Mouse (Mus musculus): ENCODE measurements around the gene Wars.
A peak's percentile ranks its signal among the peaks of the same experiment; 100 is the strongest.

The Wars gene

GRCm38 (mm10) chr12:108893715-108894431 lies at the start of gene Wars:
Gene Wars (minus strand): TSS chr12:108894174.
- DNase-seq (ENCODE audit: low spot score in 2 of 2), result peak; percentile 94 to 96

DNA sequence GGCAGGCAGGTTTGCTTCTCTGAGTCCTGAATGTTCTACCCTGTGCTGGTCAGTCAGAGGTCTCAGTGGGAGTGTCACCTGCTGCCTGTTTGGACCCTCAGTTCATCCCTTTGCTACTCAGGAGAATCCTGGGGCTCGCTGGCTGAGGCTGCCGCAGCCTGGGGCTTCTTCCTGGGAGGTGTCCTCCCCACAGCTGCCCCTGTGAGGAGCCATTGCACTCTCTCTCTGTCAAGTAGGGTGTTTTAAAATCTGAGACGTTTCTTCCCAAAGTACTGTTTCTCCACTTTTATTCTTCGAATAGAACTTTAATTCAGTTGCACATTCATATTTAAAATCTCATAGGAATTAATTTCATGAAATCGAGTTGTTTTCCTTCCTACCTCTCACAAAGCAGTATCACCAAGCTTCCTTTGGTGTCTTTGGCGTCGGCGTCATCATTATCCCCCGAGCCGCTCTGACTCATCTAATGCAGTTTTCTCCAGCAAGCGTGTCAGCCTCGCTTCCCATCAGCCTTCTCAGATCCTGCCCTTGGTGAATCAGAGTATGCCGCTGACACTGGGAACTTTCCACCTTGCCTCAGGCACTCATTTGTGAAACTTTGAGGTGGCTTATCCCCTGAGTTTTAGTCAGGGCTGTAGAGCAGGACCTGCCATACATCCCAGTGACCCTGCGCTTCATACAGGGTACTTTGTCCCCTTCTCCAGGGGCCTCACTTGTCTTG lies 48.4 kb upstream of the Wars start:
- no peak for DNase-seq (ENCODE audit: low spot score in 2 of 2)

- no peak for DNase-seq (ENCODE audit: low spot score in 2 of 2)
Observed at GRCm38 (mm10) chr12:108941282-108941681, 47.3 kb upstream of the Wars start.

GRCm38 (mm10) chr12:108940255-108940654 lies 46.3 kb upstream of the Wars start:
- DNase-seq (ENCODE audit: low spot score in 2 of 2), result no peak

DNA sequence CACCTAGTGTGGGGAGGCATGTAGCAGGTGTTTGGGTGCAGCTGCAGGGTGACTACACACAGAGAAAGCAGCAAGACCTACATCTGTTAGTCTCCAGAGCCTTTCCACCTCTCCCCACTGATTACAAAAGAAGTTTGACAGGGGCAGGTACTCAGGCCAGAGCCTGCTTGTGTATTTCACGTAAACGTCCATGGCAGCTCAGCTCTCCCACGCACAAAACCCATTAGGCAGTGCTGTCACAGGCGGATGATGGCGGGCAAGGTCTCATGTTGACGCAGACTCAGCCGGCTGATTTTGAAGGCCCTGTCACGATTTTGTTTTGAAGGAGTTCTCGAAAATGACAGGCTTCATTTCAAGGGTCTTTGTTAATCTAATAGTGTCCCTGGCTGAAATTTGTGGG lies 45.3 kb upstream of the Wars start:
- DNase-seq (ENCODE audit: low spot score in 2 of 2), result no peak

DNA sequence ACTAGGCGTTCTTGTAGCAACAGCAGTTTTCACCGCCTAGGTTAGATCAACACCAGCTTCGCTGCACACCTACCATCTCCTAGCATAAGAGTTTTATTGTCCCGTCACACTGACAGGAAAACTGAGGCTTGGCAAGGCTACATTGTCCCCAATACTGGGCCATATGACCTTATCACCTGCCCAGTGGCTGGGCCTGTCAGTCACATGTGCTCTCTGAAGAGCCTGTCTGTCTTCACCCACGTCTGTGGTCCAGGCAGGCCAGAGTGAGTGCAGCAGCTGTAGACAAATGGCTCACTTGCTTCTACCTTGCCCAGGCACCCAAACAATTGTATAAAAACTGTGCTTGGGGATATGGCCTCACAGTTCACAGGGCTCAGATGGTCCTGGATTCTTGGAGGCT lies 44.9 kb upstream of the Wars start:
- no peak for DNase-seq (ENCODE audit: low spot score in 2 of 2)

GRCm38 (mm10) chr12:108937506-108937905 lies 43.5 kb upstream of the Wars start:
- DNase-seq (ENCODE audit: low spot score in 2 of 2), result no peak

- DNase-seq (ENCODE audit: low spot score in 2 of 2), result no peak
Observed at GRCm38 (mm10) chr12:108936834-108937233, 42.9 kb upstream of the Wars start.

DNA sequence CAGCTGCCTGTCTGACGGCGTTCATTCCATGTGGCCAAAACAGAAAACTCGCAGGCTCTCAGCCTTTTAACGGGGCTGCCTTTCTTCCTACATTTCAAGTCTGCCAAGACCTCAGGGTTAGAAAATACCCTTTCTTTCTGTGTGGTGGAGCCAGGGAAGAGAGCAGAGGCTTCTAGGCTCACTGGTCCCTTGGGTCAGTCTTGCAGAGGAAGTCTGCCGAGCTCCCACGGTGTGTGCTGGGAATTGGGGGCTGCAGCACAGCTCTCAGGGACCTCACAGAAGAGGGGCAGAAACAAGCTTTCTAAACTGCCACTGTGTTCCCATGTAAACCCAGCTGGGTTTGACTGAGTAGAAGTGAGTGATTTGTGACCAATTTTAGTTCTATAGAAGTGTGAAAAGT lies 40.3 kb upstream of the Wars start:
- no peak for DNase-seq (ENCODE audit: low spot score in 2 of 2)

- no peak for DNase-seq (ENCODE audit: low spot score in 2 of 2)
Observed at GRCm38 (mm10) chr12:108932113-108932512, 38.1 kb upstream of the Wars start.

- DNase-seq (ENCODE audit: low spot score in 2 of 2), result no peak
Observed at GRCm38 (mm10) chr12:108931341-108932053, 37.5 kb upstream of the Wars start.

DNA sequence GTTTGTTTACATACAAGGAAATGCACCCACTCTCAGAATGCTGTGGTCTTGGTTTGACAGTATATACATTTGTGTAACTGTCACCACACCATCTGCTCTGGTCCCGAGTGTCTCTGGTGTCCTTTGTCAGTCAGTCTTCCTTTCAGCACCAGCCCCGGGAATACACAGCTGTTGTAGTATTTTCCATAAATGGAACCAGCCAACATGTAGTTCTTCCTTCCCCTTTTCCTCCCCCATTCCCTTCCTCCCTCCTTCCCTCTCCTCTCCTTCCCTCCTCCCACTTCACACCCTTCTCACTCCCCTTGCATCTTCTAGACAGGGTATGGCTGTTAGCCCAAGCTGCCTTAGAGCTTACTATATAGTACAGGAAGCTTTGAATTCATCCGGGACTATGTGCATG lies 35.5 kb upstream of the Wars start:
- DNase-seq (ENCODE audit: low spot score in 2 of 2), result no peak

DNA sequence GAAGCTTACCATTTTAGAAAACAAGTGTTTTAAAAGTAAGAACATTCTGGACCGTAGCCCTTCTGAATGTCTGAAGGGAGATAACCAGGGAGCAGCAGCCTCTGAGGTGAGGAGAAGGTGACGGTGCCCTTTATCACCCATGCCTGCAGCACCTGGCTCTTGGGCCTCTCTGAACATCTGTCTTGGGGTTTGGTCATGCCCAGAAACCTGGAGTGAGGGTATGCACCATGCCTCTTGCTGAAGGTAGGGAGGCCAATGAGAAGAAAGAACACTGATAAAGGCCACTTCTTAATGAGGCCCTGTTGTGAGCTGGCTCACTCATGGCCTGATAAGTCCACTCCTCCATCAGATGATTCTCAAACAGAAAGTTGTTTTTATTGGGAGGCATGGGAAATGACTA lies 34.3 kb upstream of the Wars start:
- DNase-seq (ENCODE audit: low spot score in 2 of 2), result no peak

GRCm38 (mm10) chr12:108926606-108927111 lies 32.7 kb upstream of the Wars start:
- no peak for DNase-seq (ENCODE audit: low spot score in 2 of 2)

- no peak for DNase-seq (ENCODE audit: low spot score in 2 of 2)
Observed at GRCm38 (mm10) chr12:108918753-108919152, 24.8 kb upstream of the Wars start.

GRCm38 (mm10) chr12:108917509-108917908 lies 23.5 kb upstream of the Wars start:
- DNase-seq (ENCODE audit: low spot score in 2 of 2), result no peak

DNA sequence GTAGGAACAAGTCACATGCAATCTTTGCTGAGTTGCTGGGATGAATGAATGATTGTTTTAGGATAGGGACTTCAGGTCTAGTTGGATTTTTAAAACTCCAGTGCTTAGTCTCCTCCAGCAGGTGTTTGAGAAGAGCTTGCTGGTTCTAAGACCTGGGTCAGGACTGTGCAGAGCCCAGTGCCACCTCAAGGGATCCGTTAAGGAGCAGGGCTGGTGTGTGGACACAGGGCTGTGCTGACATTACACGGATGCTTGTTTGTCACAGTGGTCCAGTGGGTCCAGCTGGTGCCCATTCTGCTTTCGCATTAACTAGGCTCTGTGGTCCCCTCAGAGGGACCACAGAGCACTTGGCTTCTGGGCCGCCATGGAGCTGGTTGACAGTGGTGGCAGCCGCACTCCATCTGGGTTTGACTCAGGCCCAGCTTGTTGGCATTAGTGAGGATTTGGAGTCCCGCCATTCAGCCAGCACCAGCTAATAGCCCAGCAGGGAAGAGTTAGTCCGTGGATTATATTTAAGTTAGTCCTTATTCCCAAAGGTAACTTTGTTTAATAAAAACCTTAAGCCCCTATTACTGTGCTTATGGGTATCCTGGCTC lies 22.6 kb upstream of the Wars start:
- no peak for DNase-seq (ENCODE audit: low spot score in 2 of 2)

DNA sequence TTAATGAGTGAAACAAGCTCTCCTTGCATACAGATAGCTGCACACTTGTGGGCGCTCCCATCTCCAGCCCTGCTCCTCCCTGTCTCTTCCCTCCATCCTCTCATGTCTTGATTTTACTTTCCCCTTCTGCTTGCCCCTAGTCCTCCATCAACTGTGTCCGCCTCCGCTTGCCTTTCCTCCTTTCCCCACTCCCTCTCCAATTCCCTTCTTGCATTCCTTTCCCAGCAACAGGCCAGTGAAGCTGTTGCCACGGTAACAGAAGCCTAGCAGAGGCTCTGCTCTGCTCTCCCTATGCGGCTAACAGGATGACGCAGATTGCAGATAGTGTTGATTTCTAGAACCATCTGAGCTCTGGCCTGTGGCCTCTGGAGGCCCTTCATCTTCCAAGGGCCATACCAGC lies 21.9 kb upstream of the Wars start:
- DNase-seq (ENCODE audit: low spot score in 2 of 2), result peak; percentile 44 to 56

DNA sequence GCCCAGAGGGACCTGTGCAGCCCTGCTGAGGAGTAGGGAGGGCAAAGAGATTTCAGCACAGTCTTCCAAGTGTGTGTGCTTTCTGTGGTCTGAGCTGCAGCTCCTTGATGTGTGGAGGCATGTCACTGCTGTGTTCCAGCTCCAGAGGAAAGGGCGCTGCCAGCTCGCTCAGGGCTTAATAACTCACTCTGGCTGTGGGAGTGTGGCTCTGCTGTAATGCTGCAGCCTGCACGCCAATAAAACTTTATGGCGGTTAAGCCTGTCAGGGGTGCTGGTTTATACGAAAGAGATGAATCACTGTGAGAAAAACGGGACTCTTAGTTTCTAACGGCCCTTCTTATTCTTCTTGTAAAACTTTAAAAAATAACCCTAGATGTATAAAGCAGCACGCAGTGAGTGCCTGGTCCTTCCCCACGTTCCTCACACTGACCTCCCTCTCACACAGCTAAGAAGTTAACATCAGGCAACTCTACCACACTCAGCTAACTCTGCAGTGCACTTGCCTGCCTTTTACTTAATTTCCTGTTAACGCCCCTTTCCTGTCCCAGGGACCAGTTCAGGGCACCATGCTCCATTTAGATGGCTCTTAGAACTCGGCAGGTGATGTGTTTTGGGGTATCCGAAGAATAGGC lies 20.9 kb upstream of the Wars start:
- DNase-seq (ENCODE audit: low spot score in 2 of 2), result no peak

DNA sequence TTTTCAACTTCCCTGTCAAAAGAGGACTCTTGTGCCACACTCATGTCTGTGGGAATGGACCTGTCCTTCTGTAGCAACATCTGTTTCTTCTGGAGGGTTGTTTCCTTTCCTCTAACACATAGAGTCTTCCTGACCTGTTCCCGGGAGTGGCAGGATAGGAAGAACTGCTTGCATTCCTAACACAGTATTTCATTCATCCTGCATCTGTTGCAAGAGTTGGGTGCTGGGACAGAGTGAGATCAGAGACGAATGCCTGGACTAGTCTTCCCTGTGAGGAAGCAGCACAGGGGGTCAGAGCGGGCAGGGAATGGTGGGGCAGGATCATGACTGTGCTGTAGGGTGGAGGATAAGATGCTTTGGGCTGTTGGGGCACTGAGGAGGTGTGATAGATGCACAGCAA lies 20.2 kb upstream of the Wars start:
- no peak for DNase-seq (ENCODE audit: low spot score in 2 of 2)

DNA sequence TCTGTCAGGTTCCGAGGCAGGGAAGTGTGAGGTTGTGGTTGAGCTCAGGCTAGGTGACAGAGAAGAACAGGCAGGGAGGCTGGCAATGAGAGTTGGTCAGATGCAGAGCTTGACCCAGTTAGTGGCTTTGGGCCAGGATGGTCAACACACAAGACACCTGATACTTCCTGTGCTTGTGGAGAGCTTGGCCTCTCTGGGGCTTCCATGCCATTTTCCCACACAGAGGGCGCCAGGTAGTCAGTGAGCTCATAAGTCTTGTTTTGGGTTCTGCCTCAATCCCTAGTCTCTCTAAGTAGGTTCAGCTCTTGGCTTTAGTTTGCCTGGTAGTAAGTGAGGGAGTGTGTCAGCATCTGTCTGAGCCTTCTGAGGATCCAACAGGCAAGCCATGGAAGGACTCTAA lies 18.5 kb upstream of the Wars start:
- DNase-seq (ENCODE audit: low spot score in 2 of 2), result no peak

Data from frontal cortex, postnatal 14 days (tissue).